Mouse (Mus musculus) liver, adult 2 months (tissue): ENCODE data around the gene Pabpn1.

Experiments used
- CTCF ChIP-seq: fragments of 200-500 bp; IDR thresholded peaks from 2 replicates; pipeline ENCODE4 v1.5.1; 2011; ENCODE audit warnings: low read depth, low read length, control low read depth
- POLR2A ChIP-seq: fragments of 200-500 bp; IDR thresholded peaks from 2 replicates; pipeline ENCODE4 v1.6.1; 2011; ENCODE audit warnings: low read length, control low read depth; ENCODE audit not compliant: insufficient read depth; ENCODE audit errors: extremely low read depth

- TF ChIP-seq POLR2A (no peak), CTCF (no peak)
Observed at GRCm38 (mm10) chr14:54929801-54930200, 37.5 kb downstream of the Pabpn1 start.
